Mouse (Mus musculus): Measurements from ENCODE around the gene Prr7. TPM values are rescaled to one million over a fixed set of nuclear protein-coding genes. Genes with fewer than 3 reads are reported as not detected.

Gene Prr7
- total RNA-seq, 1 experiment from 2014 or later, result 3.1 TPM

GRCm38 (mm10) chr13:55448131-55448530 is 15.9 kb upstream of the Prr7 start:
- no peak for DNase-seq

GRCm38 (mm10) chr13:55449205-55449604 is 14.9 kb upstream of the Prr7 start:
- peak; percentile 23 for DNase-seq

DNA sequence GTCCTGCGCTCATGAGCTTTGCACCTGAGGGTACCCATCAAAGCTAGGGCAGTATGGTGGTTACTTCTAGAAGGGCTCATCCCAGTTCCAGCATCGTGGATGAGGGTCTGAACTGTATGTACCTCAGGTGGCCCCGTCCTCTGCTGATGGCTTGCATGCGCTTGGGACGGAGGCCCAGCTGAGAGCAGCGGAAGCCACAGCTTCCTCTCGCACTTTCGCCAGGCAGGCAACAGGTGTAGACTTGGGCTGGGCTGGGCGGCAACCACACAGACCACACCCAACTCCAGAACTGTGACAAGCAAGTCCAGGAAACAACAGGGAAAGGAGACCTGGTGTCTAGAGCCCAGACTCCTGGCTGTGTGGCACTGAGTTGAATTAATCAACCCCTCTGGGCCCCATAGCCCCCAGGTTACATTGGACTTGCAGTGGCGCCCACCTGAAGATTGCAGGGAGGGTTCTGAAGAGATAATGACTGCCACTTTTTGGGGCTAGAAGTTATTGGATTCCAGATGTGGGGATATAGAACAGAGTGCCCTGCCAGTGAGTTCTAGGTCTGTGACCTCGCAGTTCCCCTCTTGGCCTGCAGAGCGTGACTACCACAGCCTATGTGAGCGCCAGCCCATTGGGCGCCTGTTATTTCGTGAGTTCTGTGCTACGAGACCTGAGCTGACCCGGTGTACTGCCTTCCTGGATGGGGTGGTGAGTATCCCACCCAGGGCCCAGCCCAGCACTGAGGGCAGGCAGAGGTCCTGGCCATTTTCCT is 14.2 kb upstream of the Prr7 start:
- DNase-seq, result no peak

DNA sequence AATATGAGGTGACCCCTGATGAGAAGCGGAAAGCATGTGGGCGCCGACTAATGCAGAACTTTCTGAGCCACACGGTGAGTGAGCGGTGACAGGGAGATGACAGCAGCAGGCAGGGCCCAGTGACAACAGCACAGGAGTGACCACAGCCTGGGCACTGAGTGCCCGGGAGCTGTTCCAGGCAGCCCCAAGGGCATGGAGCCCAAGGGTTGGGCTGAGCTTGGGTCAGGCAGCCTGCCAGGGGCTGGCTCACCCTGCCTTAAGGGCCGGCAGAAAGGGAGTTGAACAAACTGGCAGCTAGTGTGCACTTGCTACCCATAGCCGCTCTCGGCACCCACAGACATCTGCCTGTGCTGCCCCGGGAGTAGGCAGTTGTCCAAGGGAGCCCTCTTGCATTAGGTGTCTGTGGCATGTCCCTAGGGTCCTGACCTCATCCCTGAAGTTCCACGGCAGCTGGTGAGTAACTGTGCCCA is 13.5 kb upstream of the Prr7 start:
- peak; percentile 93 for DNase-seq

GRCm38 (mm10) chr13:55451296-55451695 is 12.8 kb upstream of the Prr7 start:
- no peak for DNase-seq

DNA sequence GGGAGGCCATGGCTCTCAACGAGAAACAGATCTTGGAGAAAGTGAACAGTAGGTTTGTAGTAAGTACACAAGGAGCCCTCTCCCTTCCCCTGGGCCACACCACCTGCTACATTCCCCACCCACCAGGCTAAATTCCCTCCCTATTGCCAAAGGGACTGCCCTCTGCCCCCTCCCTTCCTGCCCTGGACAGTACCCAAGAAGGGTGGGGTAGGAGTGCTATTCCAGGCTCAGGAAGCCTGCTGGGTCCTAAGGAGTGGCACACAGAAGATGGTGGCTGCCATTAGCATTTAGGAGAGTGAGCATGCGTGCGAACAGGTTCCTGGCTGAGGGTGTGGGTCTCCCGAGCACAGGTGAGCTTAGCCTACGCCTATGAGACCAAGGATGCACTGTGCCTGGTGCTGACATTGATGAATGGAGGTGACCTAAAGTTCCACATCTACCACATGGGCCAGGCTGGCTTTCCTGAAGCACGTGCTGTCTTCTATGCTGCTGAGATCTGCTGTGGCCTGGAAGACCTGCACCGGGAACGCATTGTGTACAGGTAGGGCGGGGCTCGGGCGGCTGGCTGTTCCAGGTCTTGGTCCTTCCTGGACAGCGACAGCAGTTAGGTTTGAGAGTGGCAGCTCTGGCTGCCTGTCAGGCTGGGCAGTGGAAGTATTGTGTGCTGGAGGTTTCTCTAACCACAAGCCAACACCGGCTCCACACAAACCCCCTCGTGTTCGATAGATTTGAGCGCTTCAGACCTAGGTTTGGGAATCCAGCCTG is 12.1 kb upstream of the Prr7 start:
- DNase-seq, result no peak

DNA sequence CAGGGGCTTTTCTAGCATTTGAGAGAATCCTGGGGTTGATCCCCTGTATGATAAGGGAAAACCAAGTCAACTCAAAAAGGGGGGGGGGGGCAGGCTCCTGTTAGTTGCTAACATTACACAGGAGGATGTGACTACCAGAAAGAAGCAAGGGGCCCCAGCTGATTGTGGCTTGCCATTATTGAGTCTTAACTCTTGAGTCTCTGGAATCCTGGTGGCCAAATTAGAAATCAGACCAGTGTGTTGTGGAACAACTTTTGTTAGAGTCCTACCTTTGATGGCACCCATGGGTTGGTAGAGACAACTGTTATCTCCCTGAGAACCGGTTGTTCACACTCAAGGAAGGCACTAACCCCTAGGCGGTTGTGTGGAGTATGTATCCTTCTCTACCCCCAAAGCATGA is 1.1 kb upstream of the Prr7 start:
- no peak for DNase-seq

DNA sequence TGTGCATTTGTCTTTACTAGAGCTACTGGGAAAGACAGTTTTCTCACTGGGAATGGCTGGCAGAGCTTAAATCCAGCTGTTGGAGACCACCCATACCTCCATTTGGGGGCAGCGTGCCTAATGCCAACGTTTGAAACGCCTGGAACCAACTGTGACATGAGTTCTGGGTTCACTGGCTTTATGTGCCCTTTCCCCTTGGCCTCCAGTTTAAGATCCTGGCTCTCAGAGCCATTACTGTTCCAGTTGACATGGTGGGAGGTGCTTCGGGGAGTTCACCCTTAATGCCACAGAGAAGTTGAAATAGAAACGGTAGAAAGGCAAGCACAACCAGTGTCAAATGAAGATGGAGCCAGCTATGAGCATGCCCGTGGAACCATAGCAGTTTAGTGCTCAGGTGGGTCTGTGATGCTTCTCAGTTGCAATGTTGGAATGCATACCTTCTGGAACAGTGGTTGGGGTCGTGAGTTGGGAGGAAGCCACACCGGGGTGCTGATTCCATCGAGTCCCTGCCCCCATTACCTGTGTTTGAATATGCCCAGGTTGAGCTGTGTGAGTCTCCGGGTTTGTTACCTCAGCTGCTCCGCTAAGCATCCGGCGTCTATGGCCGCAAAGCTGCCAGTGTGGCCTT is 554 bp upstream of the Prr7 start:
- no peak for DNase-seq

- peak; percentile 70 for DNase-seq
Measured at GRCm38 (mm10) chr13:55465184-55465583, 1.1 kb downstream of the Prr7 start.

- no peak for DNase-seq
Measured at GRCm38 (mm10) chr13:55465830-55466440, 1.9 kb downstream of the Prr7 start.

DNA sequence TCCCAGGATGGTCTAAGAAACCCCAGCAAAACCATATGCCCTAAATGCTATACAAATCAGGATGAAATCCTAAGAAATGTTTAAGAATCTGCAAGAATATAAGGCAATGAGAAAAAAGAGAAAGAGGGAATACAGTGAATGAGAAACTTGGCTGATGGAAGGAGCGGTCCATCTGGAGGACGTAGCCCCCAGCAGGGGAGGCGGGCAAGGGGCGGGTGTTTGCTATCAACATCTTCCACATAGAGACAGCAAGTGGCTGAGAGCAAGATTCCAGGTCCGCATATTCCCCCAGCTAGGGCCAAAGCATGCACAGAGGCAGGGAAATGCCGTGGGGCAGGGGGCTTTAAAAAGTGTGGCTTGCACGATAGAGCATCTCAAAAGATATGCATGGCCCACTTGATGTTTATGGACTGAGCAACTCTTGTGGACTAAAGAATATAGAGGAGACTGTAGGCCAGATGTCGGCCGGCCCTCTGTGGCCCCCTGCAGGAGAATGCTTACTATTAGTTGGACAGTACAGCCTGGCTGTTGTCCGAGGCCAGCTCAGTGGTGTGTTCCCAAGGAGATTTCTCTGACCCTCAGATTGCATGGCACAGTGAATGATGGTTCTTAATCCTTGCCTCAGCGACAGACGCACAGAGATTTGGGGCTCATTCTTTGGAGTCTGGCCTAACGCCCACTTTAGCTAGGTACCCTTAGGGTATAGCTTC is 4.9 kb downstream of the Prr7 start:
- peak; percentile 84 for DNase-seq

GRCm38 (mm10) chr13:55470372-55470771 is 6.3 kb downstream of the Prr7 start:
- peak; percentile 62 for DNase-seq

- peak; percentile 93 for DNase-seq
Measured at GRCm38 (mm10) chr13:55471156-55471818, 7.2 kb downstream of the Prr7 start.

DNA sequence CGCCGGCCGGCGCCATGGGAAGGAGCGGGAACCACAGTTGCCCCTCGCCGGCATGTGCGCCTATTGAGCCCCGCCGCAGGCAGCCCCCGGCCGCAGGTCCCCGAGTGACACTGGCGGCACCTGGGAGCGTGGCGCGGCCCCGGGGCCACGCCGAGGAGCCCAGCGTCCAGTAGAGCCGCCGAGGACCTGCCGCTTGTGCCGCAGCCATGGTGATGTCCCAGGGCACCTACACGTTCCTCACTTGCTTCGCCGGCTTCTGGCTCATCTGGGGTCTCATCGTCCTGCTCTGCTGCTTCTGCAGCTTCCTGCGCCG is 7.7 kb downstream of the Prr7 start:
- DNase-seq, result no peak

- peak; percentile 64 for DNase-seq
Measured at GRCm38 (mm10) chr13:55472132-55473022, 8.3 kb downstream of the Prr7 start.

DNA sequence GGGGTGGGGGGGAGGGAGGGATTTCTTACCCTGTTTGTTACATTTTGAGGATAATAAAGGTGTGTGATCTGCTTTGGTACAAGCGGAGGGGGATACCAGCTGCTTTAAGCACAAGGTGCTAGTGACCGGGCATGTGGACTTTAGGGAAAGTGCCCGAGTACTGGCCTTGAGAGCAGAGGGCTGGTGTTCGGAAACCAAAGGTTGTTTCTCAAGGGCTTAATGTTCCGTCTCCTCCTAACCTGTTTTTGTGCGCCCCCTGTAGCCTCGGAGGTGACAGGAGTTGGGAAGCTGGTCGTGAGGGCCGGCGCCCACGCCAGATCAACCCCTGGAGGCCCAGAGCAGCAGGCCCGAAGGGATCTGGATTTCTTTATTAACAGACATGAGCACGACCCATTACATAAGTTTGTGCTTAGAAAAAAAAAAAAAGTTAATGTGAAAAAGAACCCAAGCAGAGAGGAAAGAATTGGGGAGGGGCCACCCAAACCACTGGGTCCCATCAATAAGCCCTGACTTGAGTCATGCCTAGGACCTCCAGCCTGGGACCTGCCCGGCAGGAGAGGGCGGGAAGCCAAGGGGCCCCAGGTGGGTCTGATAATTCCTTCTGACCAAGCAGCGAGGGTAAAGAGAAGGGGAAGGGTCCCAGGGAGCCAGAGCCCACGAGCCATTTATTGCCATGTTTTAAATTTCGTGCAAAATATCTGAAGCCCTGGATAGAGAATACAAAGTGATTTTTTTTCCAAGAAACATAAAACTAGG is 9.2 kb downstream of the Prr7 start:
- no peak for DNase-seq

DNA sequence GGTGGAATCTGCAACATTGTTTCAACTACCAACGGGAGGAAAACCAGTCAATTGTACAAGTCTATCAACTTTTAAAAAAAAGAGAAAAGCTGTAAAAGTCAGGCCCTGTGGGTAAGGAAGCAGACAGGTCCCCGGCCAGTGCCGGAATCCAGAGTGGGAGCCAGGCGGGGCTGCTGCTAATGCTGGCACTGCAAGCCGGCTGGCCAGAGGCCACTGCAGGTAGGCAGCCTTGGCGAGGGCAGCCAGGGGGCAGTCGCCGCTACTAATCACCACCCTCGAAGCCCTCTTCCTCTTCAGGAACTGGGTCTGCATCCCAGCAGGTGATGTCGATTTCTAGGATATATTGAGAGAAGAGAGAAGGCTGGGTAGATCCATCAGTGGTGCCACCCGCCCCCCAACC is 9.9 kb downstream of the Prr7 start:
- DNase-seq, result no peak

DNA sequence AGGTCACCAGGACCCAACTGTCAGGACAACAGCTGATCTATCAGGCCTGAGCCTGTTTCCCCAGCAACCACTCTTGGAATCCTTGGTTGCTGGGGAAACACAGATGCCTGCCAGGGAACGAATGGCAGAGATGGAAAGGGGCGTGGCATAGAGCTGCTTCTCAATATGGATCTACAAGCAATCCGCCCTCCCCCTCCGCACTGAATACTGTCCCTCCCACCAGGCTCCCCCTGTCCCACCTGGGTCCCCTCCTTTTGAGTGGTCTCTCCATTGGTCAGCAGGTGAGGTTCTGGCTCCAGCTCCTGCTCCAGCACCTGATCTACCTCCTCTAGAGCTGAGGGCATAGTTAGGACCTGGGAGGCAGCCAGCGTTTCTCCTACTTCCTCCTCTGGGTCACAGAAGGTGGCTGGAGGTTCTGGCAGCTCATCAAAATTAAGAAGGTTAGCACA is 10.6 kb downstream of the Prr7 start:
- no peak for DNase-seq

GRCm38 (mm10) chr13:55475750-55476149 is 11.7 kb downstream of the Prr7 start:
- no peak for DNase-seq

GRCm38 (mm10) chr13:55476256-55476655 is 12.2 kb downstream of the Prr7 start:
- no peak for DNase-seq
